Mouse (Mus musculus) ES-Bruce4 (cell line): ENCODE measurements around the gene Gm20219. TPM values are rescaled to one million over a fixed set of nuclear protein-coding genes. Genes with fewer than 3 reads are reported as not detected.

ENCODE experiments used
- H3K27ac ChIP-seq: 2 replicates; pipeline ENCODE4 v1.5.1; 2012; ENCODE audit warnings: low read length, inconsistent platforms; ENCODE audit not compliant: insufficient read depth
- H3K27me3 ChIP-seq: 2 replicates; pipeline ENCODE4 v1.6.1; 2012; ENCODE audit warnings: mild to moderate bottlenecking, low read length, inconsistent platforms; ENCODE audit not compliant: control insufficient read depth, poor library complexity, insufficient read depth, severe bottlenecking
- H3K36me3 ChIP-seq: 2 replicates; pipeline ENCODE4 v1.6.1; 2012; ENCODE audit warnings: inconsistent platforms, mild to moderate bottlenecking, low read length, moderate library complexity; ENCODE audit not compliant: control insufficient read depth, poor library complexity, insufficient read depth, severe bottlenecking
- H3K4me1 ChIP-seq: one replicate; pipeline ENCODE4 v1.8.1; 2011; ENCODE audit warnings: low read length; ENCODE audit not compliant: control insufficient read depth, insufficient read depth
- H3K4me3 ChIP-seq: 2 replicates; pipeline ENCODE4 v1.5.1; 2011; ENCODE audit warnings: low read depth, mild to moderate bottlenecking, low read length
- H3K9ac ChIP-seq: 2 replicates; pipeline ENCODE4 v1.6.1; 2012; ENCODE audit warnings: low read depth, mild to moderate bottlenecking, inconsistent platforms; ENCODE audit not compliant: poor library complexity, severe bottlenecking
- H3K9me3 ChIP-seq: replicated peaks from 2 replicates; pipeline ENCODE4 v1.6.1; 2012; ENCODE audit warnings: mild to moderate bottlenecking, low read length, inconsistent platforms; ENCODE audit not compliant: control insufficient read depth, poor library complexity, insufficient read depth, severe bottlenecking
- CTCF ChIP-seq: IDR thresholded peaks from one replicate; pipeline ENCODE4 v1.8.1; 2011; ENCODE audit warnings: low read depth, low read length
- EP300 ChIP-seq: IDR thresholded peaks from 2 replicates; pipeline ENCODE4 v1.6.1; 2011; ENCODE audit warnings: low read depth, low read length; ENCODE audit not compliant: insufficient read depth
- POLR2A ChIP-seq: IDR thresholded peaks from one replicate; pipeline ENCODE4 v1.8.1; 2011; ENCODE audit warnings: low read length; ENCODE audit not compliant: insufficient read depth
- polyA plus RNA-seq: library from polyadenylated mRNA; stranded (reverse); fragments of >200 nt; gene quantifications from 2 replicates; pipeline ENCODE4 v1.2.4, GENCODE M21; 2011; ENCODE audit warnings: low read depth; ENCODE audit not compliant: missing spikeins, insufficient read depth, insufficient read length

Gm20219 gene
- polyA plus RNA-seq, 1 experiment, result 1.1 TPM

DNA sequence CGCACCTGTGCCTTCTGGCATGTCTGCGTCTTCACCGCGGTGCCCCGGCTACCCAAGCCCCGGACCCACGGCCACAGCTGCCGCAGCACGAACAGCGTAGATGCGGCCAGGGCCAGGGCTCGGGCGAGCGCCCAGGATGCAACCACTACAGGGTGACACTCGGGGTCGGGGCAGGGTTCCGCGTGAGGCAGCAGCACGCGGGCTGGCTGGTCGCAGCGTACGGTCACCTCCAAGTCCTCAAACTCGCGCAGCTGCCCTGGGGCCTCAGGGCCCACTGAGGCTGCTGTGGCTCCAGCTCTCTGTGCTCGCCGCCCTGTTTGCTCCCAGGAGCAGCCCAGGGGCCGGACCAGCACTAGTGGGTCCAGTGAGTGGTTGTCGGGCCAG is 42.5 kb downstream of the Gm20219 start:
- Histone ChIP-seq H3K9me3 (no peaks in the 10 kb centered on the region), H3K9ac (peak overlapping the region; percentile 10; the same call in 1 of the 2 replicates), H3K27ac (no peak overlapping the region), H3K36me3 (no peaks in the 10 kb centered on the region), H3K27me3 (peaks cover 7% of the 10 kb centered on the region; the same call in 1 of the 2 replicates), H3K4me1 (peaks cover 5% of the 10 kb centered on the region), H3K4me3 (peak overlapping the region; percentile 20)
- TF ChIP-seq EP300 (no peak), POLR2A (no peak), CTCF (no peak)

DNA sequence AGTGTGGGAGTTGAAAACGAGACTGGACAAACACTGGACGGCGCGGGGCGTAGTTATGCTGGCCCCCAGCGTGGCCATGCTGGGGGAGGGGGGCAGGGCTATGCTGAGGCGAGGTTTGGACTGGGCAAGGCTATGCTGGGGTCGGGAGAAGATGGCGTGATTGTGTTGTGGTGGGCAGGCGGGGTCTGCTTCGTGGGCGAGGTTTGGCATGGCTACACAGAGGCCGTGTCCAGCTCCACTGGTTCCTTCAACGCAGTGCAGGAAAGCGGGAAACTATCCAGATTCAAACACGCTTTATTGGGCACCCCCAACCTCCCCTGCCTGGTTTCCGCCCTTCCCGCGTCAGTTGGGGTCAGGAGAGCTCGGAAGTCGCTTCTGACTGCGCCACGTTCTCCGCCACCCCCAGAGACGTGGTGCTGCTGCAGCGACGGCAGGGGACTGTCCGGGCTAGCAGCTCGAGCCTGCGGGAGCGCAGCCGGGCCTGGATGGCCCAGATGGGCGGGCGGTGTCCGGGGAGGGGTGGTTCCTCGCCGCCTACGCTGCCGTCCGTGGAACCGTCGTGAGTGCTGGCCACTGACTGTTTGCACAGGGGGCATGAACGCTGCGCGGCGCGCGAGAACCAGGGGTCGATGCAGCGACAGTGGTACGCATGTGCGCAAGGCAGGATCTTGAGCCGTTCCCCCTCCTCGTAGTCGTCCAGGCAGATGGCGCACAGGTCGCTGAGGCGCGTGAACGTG is 43.0 kb downstream of the Gm20219 start:
- TF ChIP-seq EP300 (no peak), CTCF (no peak), POLR2A (no peak)
- peak overlapping the region; percentile 20 for H3K4me3 ChIP-seq
- H3K9ac ChIP-seq, result peak overlapping the region; percentile 10; the same call in 1 of the 2 replicates
- H3K27ac ChIP-seq, result no peak overlapping the region
- H3K4me1 ChIP-seq, result peaks cover 8% of the 10 kb centered on the region
- H3K36me3 ChIP-seq, result no peaks in the 10 kb centered on the region
- H3K9me3 ChIP-seq, result no peaks in the 10 kb centered on the region
- H3K27me3 ChIP-seq, result peaks cover 7% of the 10 kb centered on the region; the same call in 1 of the 2 replicates

DNA sequence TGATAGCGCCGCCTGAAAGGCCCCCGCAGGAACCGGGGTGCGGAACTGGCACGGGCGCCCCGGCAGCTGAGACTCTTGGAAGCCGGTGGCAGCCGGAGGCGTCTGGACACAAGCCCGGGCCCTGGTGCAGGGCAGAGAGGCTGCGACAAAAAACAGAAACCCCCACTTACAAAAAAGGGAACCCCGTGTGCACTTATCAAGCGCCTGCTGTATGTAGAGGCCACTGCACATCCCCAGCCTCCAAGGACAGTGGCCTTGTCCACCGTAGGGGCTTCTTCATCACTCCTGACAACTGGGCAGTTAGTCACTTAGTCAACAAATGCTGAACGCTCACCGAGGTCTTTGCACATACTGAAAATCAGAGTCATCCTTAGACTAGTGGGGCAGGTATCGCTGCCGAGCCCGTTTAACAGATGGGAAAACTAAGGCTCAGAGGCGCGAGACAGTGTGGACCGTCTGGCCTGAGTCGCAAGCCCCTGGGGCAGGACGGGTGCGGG is 43.7 kb downstream of the Gm20219 start:
- Histone ChIP-seq H3K27me3 (peaks cover 7% of the 10 kb centered on the region; the same call in 1 of the 2 replicates), H3K4me3 (peak overlapping the region; percentile 20; the same call in 1 of the 2 replicates), H3K4me1 (peaks cover 8% of the 10 kb centered on the region), H3K27ac (no peak overlapping the region), H3K36me3 (no peaks in the 10 kb centered on the region), H3K9me3 (no peaks in the 10 kb centered on the region), H3K9ac (peak overlapping the region; percentile 24; the same call in 1 of the 2 replicates)
- TF ChIP-seq POLR2A, result no peak
- no peak for TF ChIP-seq EP300
- TF ChIP-seq CTCF, result no peak

DNA sequence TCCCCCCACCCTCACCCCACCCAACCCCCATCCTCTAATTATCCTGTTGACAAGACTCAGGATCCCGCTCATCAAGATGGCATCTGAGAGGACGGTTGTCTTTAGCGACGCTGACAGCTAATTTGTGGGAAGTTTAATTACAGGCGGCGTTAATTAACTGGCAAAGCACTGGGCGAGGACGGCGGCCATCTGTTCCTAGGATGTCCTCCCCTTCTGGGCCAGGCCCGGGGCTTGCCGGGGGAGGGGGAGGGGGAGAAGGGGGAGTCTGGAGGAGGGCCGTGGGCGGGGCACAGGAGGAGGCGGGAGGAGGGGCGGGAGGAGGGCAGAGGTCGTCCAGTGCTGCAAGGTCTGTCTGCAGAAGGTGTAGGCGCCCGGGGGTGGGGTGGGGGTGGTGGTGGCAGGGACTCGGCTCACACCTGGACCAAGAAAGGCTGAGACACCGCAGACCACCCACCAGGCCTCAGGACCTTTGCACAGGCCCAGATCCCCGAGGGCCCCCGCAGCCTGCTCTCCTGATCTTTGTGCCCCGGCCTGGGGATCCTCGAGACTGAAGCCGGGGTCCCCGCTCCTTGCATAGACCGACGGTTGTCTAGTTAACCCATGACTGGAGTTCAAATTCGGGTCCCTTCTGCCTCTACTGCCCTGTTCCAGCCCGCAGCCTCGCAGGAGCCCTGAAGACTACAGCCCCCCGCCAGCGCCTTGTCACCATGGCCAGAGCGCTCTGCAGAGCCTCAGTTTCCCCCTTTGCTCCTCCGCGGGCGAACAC is 44.3 kb downstream of the Gm20219 start:
- TF ChIP-seq EP300 (0 out of 2 replicates have a peak, but pooled peaks have one; percentile 21), CTCF (no peak)
- no peak overlapping the region for H3K27ac ChIP-seq
- peaks cover 7% of the 10 kb centered on the region; the same call in 1 of the 2 replicates for H3K27me3 ChIP-seq
- H3K9me3 ChIP-seq, result no peaks in the 10 kb centered on the region
- peak overlapping the region; percentile 24; the same call in 1 of the 2 replicates for H3K9ac ChIP-seq
- no peaks in the 10 kb centered on the region for H3K36me3 ChIP-seq
- H3K4me3 ChIP-seq, result peak overlapping the region; percentile 56
- peaks cover 8% of the 10 kb centered on the region for H3K4me1 ChIP-seq

DNA sequence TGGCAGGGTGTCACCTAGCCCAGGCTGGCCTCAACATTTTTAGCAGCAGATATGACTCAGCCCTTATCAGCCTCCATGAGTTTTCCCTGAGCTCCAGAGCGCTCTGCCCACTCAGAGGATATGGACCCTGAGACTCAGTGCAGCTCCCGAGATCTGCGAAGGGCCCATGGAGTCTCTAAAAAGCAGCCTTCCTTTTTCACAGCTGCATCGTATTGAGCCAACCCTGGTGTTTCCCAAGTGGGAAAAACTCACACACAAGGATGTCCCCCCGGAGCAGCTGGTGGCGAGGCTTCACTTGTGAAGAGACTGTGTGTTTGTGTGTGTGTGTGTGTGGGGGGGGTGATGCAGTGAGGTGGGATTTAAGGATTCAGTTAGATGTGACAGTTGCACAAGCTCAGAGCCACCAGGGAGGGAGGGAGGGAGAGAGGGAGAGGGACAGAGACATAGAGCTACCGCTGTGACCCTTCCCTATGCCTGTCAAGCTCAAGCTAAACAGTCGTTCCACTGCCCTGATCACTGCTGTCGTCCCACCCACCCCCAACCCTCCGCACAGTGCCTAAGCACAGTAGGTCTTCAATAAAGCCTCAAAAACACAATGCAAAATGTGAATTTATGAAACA is 45.1 kb downstream of the Gm20219 start:
- H3K27ac ChIP-seq, result no peak overlapping the region
- peaks cover 7% of the 10 kb centered on the region; the same call in 1 of the 2 replicates for H3K27me3 ChIP-seq
- TF ChIP-seq POLR2A, result no peak
- no peak for TF ChIP-seq EP300
- no peak for TF ChIP-seq CTCF

More for the DNA sequence above, 45.1 kb downstream of the Gm20219 start:
- no peaks in the 10 kb centered on the region for H3K9me3 ChIP-seq
- no peaks in the 10 kb centered on the region for H3K36me3 ChIP-seq
- H3K9ac ChIP-seq, result no peak overlapping the region
- peaks cover 8% of the 10 kb centered on the region for H3K4me1 ChIP-seq
- H3K4me3 ChIP-seq, result peak overlapping the region; percentile 56; the same call in 1 of the 2 replicates
